In the genomic region with DNA sequence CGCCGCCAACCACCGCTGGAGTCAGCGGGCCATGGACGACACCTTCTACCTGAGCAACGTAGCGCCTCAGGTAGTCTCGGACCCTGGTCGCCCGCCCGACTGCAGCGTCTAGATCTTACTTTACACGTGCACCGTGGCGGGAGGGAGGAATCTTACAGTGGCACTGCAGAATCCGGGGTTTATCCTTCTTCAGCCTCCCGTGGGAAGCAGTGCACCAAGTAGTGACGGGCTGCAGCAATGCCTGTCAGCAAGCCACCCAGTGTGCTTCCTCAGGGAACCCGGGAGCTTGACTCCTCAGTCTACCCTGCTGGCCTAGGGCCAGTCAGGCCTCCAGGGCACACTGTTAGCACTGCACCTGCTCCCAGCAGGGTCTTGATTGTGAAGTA, we compare ENCODE assay signal across 8 mouse cellular contexts. TPM values are rescaled to one million over a fixed set of nuclear protein-coding genes. Genes with fewer than 3 reads are reported as not detected.
DNase-seq lines count a peak whose midpoint lies in the region; ATAC-seq lines count a peak whose summit lies in the region.

No protein-coding gene starts in this region.

- WGBS in heart, embryonic 16.5 days, result under 1% methylated on average over 19 of the region's 19 CpGs

- H3K36me3 ChIP-seq in heart, embryonic 16.5 days (ENCODE audit: control insufficient read depth, insufficient read depth), result peaks cover 28% of the 10 kb centered on the region

- peak overlapping the region; percentile 86 for H3K27ac ChIP-seq in heart, embryonic 16.5 days (ENCODE audit: low read length)

- H3K27me3 ChIP-seq in heart, embryonic 16.5 days (ENCODE audit: control insufficient read depth, insufficient read depth, low read length), result no peaks in the 10 kb centered on the region

- DNase-seq in heart, adult 8-10 months (ENCODE audit: low spot score), result no peak
- DNase-seq in MN1 (ENCODE audit: low spot score), result peak; percentile 13
- DNase-seq in mesoderm, embryonic 11.5 days (ENCODE audit: low read depth, low spot score), result peak; percentile 20
- DNase-seq in cerebellum, postnatal 36 days, result no peak
- DNase-seq in thymus, postnatal 4 days, result no peak
- no peak for DNase-seq in left cerebral cortex, postnatal 25 days (ENCODE audit: low spot score in 2 of 2)

- peak overlapping the region; percentile 72 for H3K9ac ChIP-seq in heart, embryonic 16.5 days (ENCODE audit: low read length)

- peak overlapping the region; percentile 89 for H3K4me2 ChIP-seq in heart, embryonic 16.5 days (ENCODE audit: low read depth, low read length)

- peak overlapping the region; percentile 56 for H3K4me3 ChIP-seq in heart, embryonic 16.5 days (ENCODE audit: low read length)

- H3K4me1 ChIP-seq in heart, embryonic 16.5 days (ENCODE audit: control insufficient read depth, insufficient read depth, low read length), result peaks cover 6% of the 10 kb centered on the region

- intact Hi-C loops in left cerebral cortex, postnatal 25 days (cut with DNase I), result loop anchor here (2.0 kb wide), 1 partner anchor 65 kb away; the partner anchor contains the start of gene Lrrc8a

- ATAC-seq in heart, embryonic 16.5 days (replicated peaks; ENCODE audit: extremely low read depth, insufficient read depth, low FRiP score), result no peak; the same call in 1 of the 2 replicates
- peak; percentile 2; the same call in 1 of the 2 replicates for ATAC-seq in granulocyte monocyte progenitor cell, adult 5-6 weeks (replicated peaks; ENCODE audit: poor library complexity, severe bottlenecking)

- H3K9me3 ChIP-seq in heart, embryonic 16.5 days (replicated peaks; ENCODE audit: control insufficient read depth, low read length), result peaks cover 5% of the 10 kb centered on the region

RNA-seq across cellular contexts. Expression of gene Endog, which starts 0.7 kb away (rescaled TPM):
- polyA plus RNA-seq in heart, embryonic 16.5 days (2015; fragmentation: Nextera tagmentation; extraction: Ambion mirVana), result 37.4 and 40.0 TPM in 2 replicates
- total RNA-seq in heart, adult 8-10 months (2022), result 100 to 1,000 TPM in 1 of 4 experiments, 10 to 100 TPM in 3; 93.9 to 101 (median 96.8) TPM
- 5.0 and 7.9 TPM in 2 replicates for total RNA-seq in granulocyte monocyte progenitor cell, adult 5-6 weeks (2014; fragmentation: Nextera tagmentation)
- total RNA-seq in granulocyte monocyte progenitor cell, adult 5-6 weeks (2017), result 3.2 and 8.3 TPM in 2 replicates
- total RNA-seq in left cerebral cortex, postnatal 25 days (2021), result 10 to 100 TPM; 20.4 to 21.8 TPM

RNA-seq across cellular contexts. Expression of gene Spout1, which starts 6.3 kb away (rescaled TPM):
- polyA plus RNA-seq in heart, embryonic 16.5 days (2015; fragmentation: Nextera tagmentation; extraction: Ambion mirVana), result 31.5 and 34.3 TPM in 2 replicates
- total RNA-seq in heart, adult 8-10 months (2022), result 1 to 10 TPM; 5.3 to 6.3 (median 6.0) TPM
- 40.2 and 58.2 TPM in 2 replicates for total RNA-seq in granulocyte monocyte progenitor cell, adult 5-6 weeks (2014; fragmentation: Nextera tagmentation)
- 44.3 and 49.7 TPM in 2 replicates for total RNA-seq in granulocyte monocyte progenitor cell, adult 5-6 weeks (2017)
- 10 to 100 TPM; 34.7 to 36.9 TPM for total RNA-seq in left cerebral cortex, postnatal 25 days (2021)

RNA-seq across cellular contexts. Expression of gene Kyat1, which starts 33.7 kb away (rescaled TPM):
- polyA plus RNA-seq in heart, embryonic 16.5 days (2015; fragmentation: Nextera tagmentation; extraction: Ambion mirVana), result 26.9 and 28.1 TPM in 2 replicates
- total RNA-seq in heart, adult 8-10 months (2022), result 10 to 100 TPM; 32.6 to 36.9 (median 34.7) TPM
- 2.6 and 12.8 TPM in 2 replicates for total RNA-seq in granulocyte monocyte progenitor cell, adult 5-6 weeks (2014; fragmentation: Nextera tagmentation)
- 4.7 and 8.5 TPM in 2 replicates for total RNA-seq in granulocyte monocyte progenitor cell, adult 5-6 weeks (2017)
- 10 to 100 TPM; 12.2 to 16.7 TPM for total RNA-seq in left cerebral cortex, postnatal 25 days (2021)

RNA-seq across cellular contexts. Expression of gene Tbc1d13, which starts 38.4 kb away (rescaled TPM):
- polyA plus RNA-seq in heart, embryonic 16.5 days (2015; fragmentation: Nextera tagmentation; extraction: Ambion mirVana), result 5.4 and 7.1 TPM in 2 replicates
- 10 to 100 TPM; 14.8 to 19.9 (median 17.6) TPM for total RNA-seq in heart, adult 8-10 months (2022)
- total RNA-seq in granulocyte monocyte progenitor cell, adult 5-6 weeks (2014; fragmentation: Nextera tagmentation), result 65.9 and 83.5 TPM in 2 replicates
- 42.2 and 49.2 TPM in 2 replicates for total RNA-seq in granulocyte monocyte progenitor cell, adult 5-6 weeks (2017)
- 10 to 100 TPM; 51.3 to 58.4 TPM for total RNA-seq in left cerebral cortex, postnatal 25 days (2021)

RNA-seq across cellular contexts. Expression of gene Zer1, which starts 47.6 kb away (rescaled TPM):
- polyA plus RNA-seq in heart, embryonic 16.5 days (2015; fragmentation: Nextera tagmentation; extraction: Ambion mirVana), result 5.7 TPM in 2 replicates
- 10 to 100 TPM; 24.9 to 27.6 (median 25.8) TPM for total RNA-seq in heart, adult 8-10 months (2022)
- total RNA-seq in granulocyte monocyte progenitor cell, adult 5-6 weeks (2014; fragmentation: Nextera tagmentation), result 18.3 and 22.7 TPM in 2 replicates
- total RNA-seq in granulocyte monocyte progenitor cell, adult 5-6 weeks (2017), result 8.5 and 10.6 TPM in 2 replicates
- 100 to 1,000 TPM; 152 TPM for total RNA-seq in left cerebral cortex, postnatal 25 days (2021)

Comparison
In these comparisons a context has a peak if more than half of its experiments do, and no peak if none do; other contexts are left out.
1. DNase-seq: peak in MN1 (single experiment) and mesoderm, embryonic 11.5 days (single experiment); none in heart, adult 8-10 months (single experiment), cerebellum, postnatal 36 days (0 of 2), thymus, postnatal 4 days (single experiment) and left cerebral cortex, postnatal 25 days (0 of 2).
2. RNA of gene Endog, which starts 0.7 kb away (total RNA-seq): 93.9 to 101 TPM in heart, adult 8-10 months; 20.4 to 21.8 TPM in left cerebral cortex, postnatal 25 days and 3.2 to 8.3 TPM in granulocyte monocyte progenitor cell, adult 5-6 weeks; every median in the first group is over 4 times any median in the second.
3. RNA of gene Spout1, which starts 6.3 kb away (total RNA-seq): 40.2 to 58.2 TPM in granulocyte monocyte progenitor cell, adult 5-6 weeks and 34.7 to 36.9 TPM in left cerebral cortex, postnatal 25 days; 5.3 to 6.3 TPM in heart, adult 8-10 months; every median in the first group is over 4 times any median in the second.